In the genomic region with DNA sequence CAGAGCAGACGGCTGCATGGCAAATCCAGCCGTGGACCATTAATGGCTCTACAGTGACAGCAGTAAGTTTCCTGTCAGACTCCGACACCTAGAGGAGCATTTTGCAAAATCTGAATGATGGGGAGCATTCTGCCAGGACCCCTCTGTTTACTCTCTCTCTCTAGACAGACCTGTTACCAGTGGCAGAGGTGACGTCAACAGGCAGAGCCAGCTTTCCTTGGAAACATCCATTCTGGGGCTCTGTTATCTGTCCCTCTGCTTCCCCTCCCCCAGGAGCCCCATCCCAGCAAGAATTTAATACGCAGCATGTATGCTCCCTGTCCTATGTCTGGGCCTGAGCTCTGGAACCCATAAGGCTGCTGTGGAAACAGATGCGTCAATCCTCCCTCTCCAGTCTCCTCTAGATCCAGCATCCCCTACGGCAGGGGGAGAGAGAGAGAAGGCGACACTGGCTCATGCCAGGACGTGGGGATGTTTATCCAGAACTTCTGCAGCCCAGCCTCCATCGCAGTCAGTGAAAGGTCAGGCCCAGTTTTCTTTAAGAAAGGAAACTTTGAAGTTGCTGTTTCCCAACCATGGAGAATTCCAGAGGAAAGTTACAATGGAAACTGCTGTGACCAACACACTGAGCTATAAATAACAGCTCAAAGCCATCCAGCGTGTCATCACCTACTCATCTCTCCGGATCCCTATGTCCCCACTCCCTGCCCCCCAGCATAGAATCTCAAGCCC, we compare ENCODE assay signal across 16 mouse cellular contexts. TPM values are rescaled to one million over a fixed set of nuclear protein-coding genes. Genes with fewer than 3 reads are reported as not detected.
DNase-seq lines count a peak whose midpoint lies in the region; ATAC-seq lines count a peak whose summit lies in the region.
"Had no signal": no experiment of that assay in that cellular context is flagged by ENCODE, and none has a peak within 500 bp of the region (broad histone marks: within the 10 kb centered on the region; RNA-seq: fewer than 3 reads in every experiment).

No protein-coding gene starts in this region.

- H3K9me3 ChIP-seq in intestine, embryonic 15.5 days = no peaks in the 10 kb centered on the region
- no peaks in the 10 kb centered on the region for H3K9me3 ChIP-seq in intestine, embryonic 16.5 days (ENCODE audit: control insufficient read depth, low read length)
- no peaks in the 10 kb centered on the region for H3K9me3 ChIP-seq in heart, embryonic 10.5 days
- no peaks in the 10 kb centered on the region for H3K9me3 ChIP-seq in heart, embryonic 15.5 days (replicated peaks)
- H3K9me3 ChIP-seq: embryonic facial prominence, embryonic 12.5 days; forebrain, embryonic 10.5 days; liver, embryonic 15.5 days; midbrain, embryonic 15.5 days had no signal

- no peaks in the 10 kb centered on the region for H3K36me3 ChIP-seq in intestine, embryonic 15.5 days
- no peaks in the 10 kb centered on the region for H3K36me3 ChIP-seq in intestine, embryonic 16.5 days (ENCODE audit: control insufficient read depth, insufficient read depth, low read length)
- no peaks in the 10 kb centered on the region for H3K36me3 ChIP-seq in heart, embryonic 10.5 days
- H3K36me3 ChIP-seq in heart, embryonic 15.5 days = no peaks in the 10 kb centered on the region
- H3K36me3 ChIP-seq: embryonic facial prominence, embryonic 12.5 days; forebrain, embryonic 10.5 days; liver, embryonic 15.5 days; midbrain, embryonic 15.5 days had no signal

- no peaks in the 10 kb centered on the region for H3K4me1 ChIP-seq in intestine, embryonic 15.5 days (replicated peaks)
- no peaks in the 10 kb centered on the region; the same call in 1 of the 2 replicates for H3K4me1 ChIP-seq in intestine, embryonic 16.5 days (ENCODE audit: control insufficient read depth, insufficient read depth, low read length)
- H3K4me1 ChIP-seq in heart, embryonic 10.5 days = peaks cover 25% of the 10 kb centered on the region
- H3K4me1 ChIP-seq in heart, embryonic 15.5 days (replicated peaks) = peaks cover 13% of the 10 kb centered on the region
- H3K4me1 ChIP-seq: embryonic facial prominence, embryonic 12.5 days; forebrain, embryonic 10.5 days; liver, embryonic 15.5 days; midbrain, embryonic 15.5 days had no signal

- no peak overlapping the region for H3K9ac ChIP-seq in intestine, embryonic 15.5 days
- no peak overlapping the region for H3K9ac ChIP-seq in intestine, embryonic 16.5 days (ENCODE audit: low read depth, low read length)
- H3K9ac ChIP-seq in heart, embryonic 15.5 days = no peak overlapping the region
- H3K9ac ChIP-seq: embryonic facial prominence, embryonic 12.5 days; liver, embryonic 15.5 days; midbrain, embryonic 15.5 days had no signal

- no peak overlapping the region for H3K27ac ChIP-seq in intestine, embryonic 15.5 days
- H3K27ac ChIP-seq in intestine, embryonic 16.5 days (ENCODE audit: low read length) = no peak overlapping the region
- H3K27ac ChIP-seq in heart, embryonic 10.5 days = peak overlapping the region; percentile 86
- peak overlapping the region; percentile 67 for H3K27ac ChIP-seq in heart, embryonic 15.5 days
- H3K27ac ChIP-seq: embryonic facial prominence, embryonic 12.5 days; forebrain, embryonic 10.5 days; liver, embryonic 15.5 days; midbrain, embryonic 15.5 days had no signal

- H3K27me3 ChIP-seq in intestine, embryonic 15.5 days (replicated peaks) = no peaks in the 10 kb centered on the region
- no peaks in the 10 kb centered on the region for H3K27me3 ChIP-seq in intestine, embryonic 16.5 days (replicated peaks; ENCODE audit: control insufficient read depth, insufficient read depth, low read length)
- no peaks in the 10 kb centered on the region for H3K27me3 ChIP-seq in heart, embryonic 10.5 days (ENCODE audit: insufficient read depth, poor library complexity, severe bottlenecking)
- no peaks in the 10 kb centered on the region for H3K27me3 ChIP-seq in heart, embryonic 15.5 days
- H3K27me3 ChIP-seq: embryonic facial prominence, embryonic 12.5 days; liver, embryonic 15.5 days; midbrain, embryonic 15.5 days had no signal

- no peak overlapping the region for H3K4me3 ChIP-seq in intestine, embryonic 15.5 days (replicated peaks)
- no peak overlapping the region for H3K4me3 ChIP-seq in intestine, embryonic 16.5 days (ENCODE audit: low read length)
- H3K4me3 ChIP-seq in heart, embryonic 10.5 days = peak overlapping the region; percentile 22; the same call in 1 of the 2 replicates
- H3K4me3 ChIP-seq in heart, embryonic 15.5 days = no peak overlapping the region
- H3K4me3 ChIP-seq: embryonic facial prominence, embryonic 12.5 days; forebrain, embryonic 10.5 days; liver, embryonic 15.5 days; midbrain, embryonic 15.5 days had no signal

- 0 out of 2 replicates have a peak, but pooled peaks have one; percentile 36 for ATAC-seq in intestine, embryonic 15.5 days
- no peak for ATAC-seq in intestine, embryonic 16.5 days
- peak; percentile 60; the same call in 1 of the 2 replicates for ATAC-seq in heart, embryonic 15.5 days (replicated peaks; ENCODE audit: insufficient number of reproducible peaks, insufficient read depth, low FRiP score, low read depth)
- ATAC-seq: midbrain, embryonic 15.5 days had no signal

- no peak overlapping the region for H3K4me2 ChIP-seq in intestine, embryonic 15.5 days (replicated peaks)
- H3K4me2 ChIP-seq in intestine, embryonic 16.5 days (ENCODE audit: low read depth, low read length) = no peak overlapping the region
- peak overlapping the region; percentile 33 for H3K4me2 ChIP-seq in heart, embryonic 15.5 days
- H3K4me2 ChIP-seq: embryonic facial prominence, embryonic 12.5 days; liver, embryonic 15.5 days; midbrain, embryonic 15.5 days had no signal

- peak; percentile 74 for DNase-seq in heart, embryonic 10.5 days (ENCODE audit: low spot score)
- DNase-seq in lung, postnatal 36 days = peak; percentile 10
- no peak for DNase-seq in cerebellum, postnatal 25 days
- no peak for DNase-seq in c-Kit-positive CD71-positive TER-119-positive erythroid progenitor cells, embryonic 14.5 days (ENCODE audit: low spot score)
- DNase-seq: cerebellum, postnatal 14 days; kidney, adult 11 months; kidney, postnatal 36 days; layer of hippocampus, postnatal 36 days; thymus, adult 2 months had no signal

- 42% methylated on average over 12 of the region's 12 CpGs for WGBS in intestine, embryonic 15.5 days
- 57% methylated on average over 12 of the region's 12 CpGs for WGBS in intestine, embryonic 16.5 days
- WGBS in heart, embryonic 10.5 days = 35% methylated on average over 12 of the region's 12 CpGs
- WGBS in heart, embryonic 15.5 days = 21% methylated on average over 12 of the region's 12 CpGs

RNA-seq across cellular contexts. Expression of a gene that starts 48.3 kb away (rescaled TPM):
- polyA plus RNA-seq in intestine, embryonic 15.5 days (2015; fragmentation: Nextera tagmentation; extraction: Ambion mirVana) = 2.7 and 2.8 TPM in 2 replicates
- 1.9 TPM in 2 replicates for polyA plus RNA-seq in intestine, embryonic 16.5 days (2015; fragmentation: Nextera tagmentation; extraction: Ambion mirVana)
- polyA plus RNA-seq in heart, embryonic 10.5 days (2016; fragmentation: Nextera tagmentation; extraction: Ambion mirVana) = 1.8 and 2.4 TPM in 2 replicates
- 1.9 and 2.1 TPM in 2 replicates for polyA plus RNA-seq in heart, embryonic 15.5 days (2015; fragmentation: Nextera tagmentation; extraction: Ambion mirVana)

Comparison
In these comparisons a context has a peak if more than half of its experiments do, and no peak if none do; other contexts are left out.
1. H3K27ac ChIP-seq: peak in heart, embryonic 10.5 days (single experiment) and heart, embryonic 15.5 days (single experiment); none in intestine, embryonic 15.5 days (single experiment) and intestine, embryonic 16.5 days (single experiment).
2. DNase-seq: peak in heart, embryonic 10.5 days (single experiment) and lung, postnatal 36 days (single experiment); none in cerebellum, postnatal 25 days (0 of 2) and c-Kit-positive CD71-positive TER-119-positive erythroid progenitor cells, embryonic 14.5 days (single experiment).